Mouse (Mus musculus) liver, postnatal 0 days (tissue): ENCODE measurements around the gene Gse1. TPM values are rescaled to one million over a fixed set of nuclear protein-coding genes. Genes with fewer than 3 reads are reported as not detected.
A peak's percentile ranks its signal among the peaks of the same experiment; 100 is the strongest.

Experiments used
- ATAC-seq: fragments of 200-750 bp; cut with Nextera tagmentation; 2 replicates; pipeline ENCODE4 v1.8.0; 2017; ENCODE audit warnings: mild to moderate bottlenecking, moderate library complexity
- DNase-seq: peaks from one replicate; pipeline ENCODE4 v3.0.0-alpha.2; 2016
- H3K27ac ChIP-seq: fragments of 300-500 bp; sonication (generic); 2 replicates; pipeline ENCODE4 v1.5.1; 2014; ENCODE audit warnings: antibody characterized with exemption, moderate library complexity, mild to moderate bottlenecking, low read depth
- H3K27me3 ChIP-seq: fragments of 300-500 bp; sonication (generic); 2 replicates; pipeline ENCODE4 v1.6.1; 2014; ENCODE audit warnings: low read length, control low read depth, mixed read lengths; ENCODE audit not compliant: insufficient read depth
- H3K36me3 ChIP-seq: fragments of 300-500 bp; sonication (generic); replicated peaks from 2 replicates; pipeline ENCODE4 v1.6.1; 2014; ENCODE audit warnings: mild to moderate bottlenecking, control low read depth, low read length, moderate library complexity, mixed read lengths; ENCODE audit not compliant: insufficient read depth
- H3K4me1 ChIP-seq: fragments of 300-500 bp; sonication (generic); 2 replicates; pipeline ENCODE4 v1.6.1; 2014; ENCODE audit warnings: antibody characterized with exemption, mild to moderate bottlenecking, control low read depth; ENCODE audit not compliant: insufficient read depth
- H3K4me2 ChIP-seq: fragments of 300-500 bp; sonication (generic); 2 replicates; pipeline ENCODE4 v1.6.1; 2014; ENCODE audit warnings: low read depth, mild to moderate bottlenecking, low read length, moderate library complexity, mixed read lengths
- H3K4me3 ChIP-seq: fragments of 300-500 bp; sonication (generic); 2 replicates; pipeline ENCODE4 v1.5.1; 2014; ENCODE audit warnings: low read depth, low read length
- H3K9ac ChIP-seq: fragments of 300-500 bp; sonication (generic); replicated peaks from 2 replicates; pipeline ENCODE4 v1.6.1; 2014; ENCODE audit warnings: mild to moderate bottlenecking, moderate library complexity
- H3K9me3 ChIP-seq: fragments of 300-500 bp; sonication (generic); 2 replicates; pipeline ENCODE4 v1.6.1; 2016; ENCODE audit warnings: mild to moderate bottlenecking, control low read depth, low read length, mixed read lengths
- CTCF ChIP-seq: sonication (generic); IDR thresholded peaks from 2 replicates; pipeline ENCODE4 v1.5.1; 2016; ENCODE audit warnings: antibody characterized with exemption, low read depth
- EP300 ChIP-seq: IDR thresholded peaks from 2 replicates; pipeline ENCODE4 v1.6.1; 2016; ENCODE audit warnings: antibody characterized with exemption, low read depth, mild to moderate bottlenecking
- WGBS: fragments of 180-500 bp; shearing (Covaris S2); extraction: QIAGEN DNeasy Blood & Tissue Kit; methylation state at CpG from one replicate; pipeline ENCODE4 v1.1.7; 2014; ENCODE audit not compliant: insufficient replicate concordance; 5-methylcytosine and 5-hydroxymethylcytosine counted together
- polyA plus RNA-seq: library from polyadenylated mRNA; unstranded; fragments of >200 nt; fragmentation: Nextera tagmentation; extraction: Ambion mirVana; gene quantifications from 2 replicates; pipeline ENCODE4 v1.2.1, GENCODE M21; 2015

The Gse1 gene
- polyA plus RNA-seq, 1 experiment from 2014 or later, result 7.7 TPM

DNA sequence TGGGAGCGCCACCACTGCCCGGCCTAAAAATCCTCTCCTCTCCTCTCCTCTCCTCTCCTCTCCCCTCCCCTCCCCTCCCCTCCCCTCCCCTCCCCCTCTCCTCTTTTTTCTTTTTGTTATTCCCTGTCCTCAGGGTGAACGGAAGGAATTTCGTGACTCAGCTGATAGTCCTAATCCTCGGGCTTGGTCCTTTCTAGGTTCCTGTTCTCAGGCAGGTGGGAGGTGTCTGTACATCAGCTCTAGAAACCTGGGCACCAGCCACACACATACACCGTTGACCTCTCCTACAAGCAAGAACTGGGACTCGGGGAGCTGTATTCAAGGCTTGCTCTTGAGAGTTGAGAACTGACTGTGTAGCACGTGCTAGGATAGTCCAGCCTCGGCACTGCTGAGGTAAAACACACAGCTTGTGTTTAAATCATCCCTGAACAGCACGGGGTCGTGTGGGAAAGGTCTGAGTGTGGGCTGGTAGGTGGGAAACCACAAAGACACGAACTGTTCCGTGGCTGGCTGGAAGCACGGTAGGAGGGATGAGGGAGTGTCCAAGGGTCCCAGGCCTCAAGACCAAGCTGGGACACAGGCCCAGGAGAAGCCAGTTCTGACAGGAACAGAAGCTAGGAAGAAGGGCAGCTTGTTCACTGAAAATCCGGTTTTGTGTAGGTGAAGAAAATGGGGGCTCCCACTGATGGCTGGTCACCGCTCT lies 302.8 kb downstream of the Gse1 start:
- no peak for ATAC-seq
- peaks cover 69% of the 10 kb centered on the region for H3K4me1 ChIP-seq
- no peak overlapping the region for H3K27ac ChIP-seq
- TF ChIP-seq CTCF (no peak), EP300 (no peak)
- WGBS, result 57% methylated on average over 16 of the region's 16 CpGs
- no peak overlapping the region for H3K4me2 ChIP-seq
- DNase-seq, result no peak
- no peaks in the 10 kb centered on the region for H3K27me3 ChIP-seq
- H3K36me3 ChIP-seq, result no peaks in the 10 kb centered on the region
- H3K4me3 ChIP-seq, result no peak overlapping the region
- H3K9ac ChIP-seq, result no peak overlapping the region
- H3K9me3 ChIP-seq, result no peaks in the 10 kb centered on the region

DNA sequence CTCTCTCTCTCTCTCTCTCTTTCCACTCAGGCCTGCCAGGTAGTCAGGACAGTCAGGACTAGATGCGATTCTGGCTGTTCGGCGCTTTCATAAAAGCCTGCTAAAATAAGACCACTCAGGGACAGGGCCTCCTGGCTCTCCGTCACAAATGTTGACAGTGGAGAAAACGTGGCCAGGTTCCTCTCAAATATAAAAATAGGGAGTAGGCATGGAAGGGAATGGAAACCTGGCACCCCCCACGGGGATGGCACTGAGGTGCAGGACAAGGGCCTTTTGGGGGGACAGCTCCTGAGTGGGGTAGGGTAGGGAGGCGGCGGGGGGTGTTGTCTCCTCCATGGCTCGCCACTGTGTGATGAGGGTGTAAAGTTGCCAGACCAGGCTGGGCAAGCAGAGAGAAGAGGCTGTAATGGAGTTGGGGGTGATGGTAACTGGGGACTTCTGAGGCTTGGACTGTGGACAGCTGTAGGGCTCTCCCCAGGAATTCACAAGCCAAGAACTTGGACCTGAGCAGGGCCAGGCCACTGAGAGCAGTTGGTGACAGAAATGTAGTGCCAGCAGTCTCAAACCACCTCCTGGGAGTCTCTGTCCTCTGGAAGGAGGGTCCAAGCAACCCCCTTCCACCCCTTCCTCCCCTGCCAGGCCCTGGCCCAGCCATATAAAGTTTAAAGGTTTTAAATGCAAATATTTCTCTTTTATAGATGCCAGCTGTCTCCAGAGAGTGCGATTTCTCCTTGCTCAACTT lies 303.7 kb downstream of the Gse1 start:
- Histone ChIP-seq H3K4me3 (no peak overlapping the region), H3K36me3 (no peaks in the 10 kb centered on the region), H3K4me1 (peaks cover 66% of the 10 kb centered on the region), H3K9me3 (no peaks in the 10 kb centered on the region), H3K27ac (0 out of 2 replicates have a peak overlapping the region, but pooled peaks have one; percentile 24), H3K9ac (peak overlapping the region; percentile 34), H3K4me2 (peak overlapping the region; percentile 51), H3K27me3 (no peaks in the 10 kb centered on the region)
- DNase-seq (no peak), ATAC-seq (no peak)
- WGBS, result 53% methylated on average over 10 of the region's 10 CpGs
- TF ChIP-seq CTCF, result no peak
- TF ChIP-seq EP300, result no peak

DNA sequence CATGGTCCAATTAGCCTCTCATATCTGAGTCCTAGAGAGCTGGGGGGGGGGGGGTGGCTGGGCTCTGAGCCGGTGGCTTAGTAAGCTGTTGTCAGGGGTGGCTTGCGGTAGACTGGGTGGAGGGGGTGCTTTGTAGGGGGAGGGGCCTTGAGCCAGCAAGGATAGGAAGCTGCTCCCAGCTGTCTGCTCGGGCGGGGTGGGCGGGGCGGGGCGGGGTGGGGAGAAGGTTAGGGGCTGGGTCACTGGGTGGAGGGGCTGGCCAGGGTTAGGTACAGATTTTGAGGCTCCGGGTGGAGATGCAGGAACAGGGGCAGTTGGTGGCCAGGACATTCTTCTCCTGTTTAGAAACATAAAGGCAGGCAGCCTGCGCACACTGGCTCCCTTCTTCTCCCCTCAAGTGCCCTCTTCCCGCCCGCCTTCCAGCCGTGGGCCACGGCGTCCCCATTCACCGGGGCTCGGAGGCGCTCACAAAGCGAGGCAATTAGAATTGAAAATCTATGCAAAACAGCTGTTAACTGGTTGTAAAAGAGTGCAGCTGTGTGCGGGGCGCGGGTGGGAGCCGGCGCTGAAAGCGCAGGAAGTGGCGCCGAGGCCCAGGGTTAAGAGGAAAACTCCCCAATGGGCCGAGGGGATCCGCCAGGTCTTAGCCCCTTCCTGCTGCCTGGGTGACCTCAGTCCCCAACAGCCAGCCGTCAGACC lies 304.4 kb downstream of the Gse1 start:
- ATAC-seq, result no peak
- H3K4me3 ChIP-seq, result no peak overlapping the region
- H3K27ac ChIP-seq, result peak overlapping the region; percentile 44; the same call in 1 of the 2 replicates

DNA sequence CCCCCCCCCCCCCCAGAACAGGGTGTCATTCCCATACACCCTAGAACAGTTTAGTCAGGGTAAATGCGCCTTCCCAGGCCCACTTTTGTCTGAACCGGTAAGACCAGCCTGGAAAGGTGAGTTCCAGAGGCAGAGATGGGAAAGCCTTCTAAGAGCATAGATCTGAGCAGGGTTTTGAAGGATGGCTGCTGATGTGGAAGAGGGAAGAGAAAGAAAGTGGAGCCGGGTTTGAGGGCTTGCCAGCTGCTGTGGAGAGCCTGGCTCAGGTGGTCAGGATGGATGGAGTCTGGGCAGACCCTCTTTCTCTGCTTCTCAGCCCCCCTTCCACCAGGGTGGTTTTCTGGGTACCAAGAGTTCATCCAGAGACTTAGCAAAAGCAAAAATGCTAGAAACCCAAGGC lies 305.1 kb downstream of the Gse1 start:
- ATAC-seq (no peak), DNase-seq (no peak)
- Histone ChIP-seq H3K27me3 (no peaks in the 10 kb centered on the region), H3K36me3 (no peaks in the 10 kb centered on the region), H3K9ac (no peak overlapping the region), H3K27ac (no peak overlapping the region), H3K9me3 (no peaks in the 10 kb centered on the region), H3K4me1 (peaks cover 64% of the 10 kb centered on the region), H3K4me3 (no peak overlapping the region), H3K4me2 (0 out of 2 replicates have a peak overlapping the region, but pooled peaks have one; percentile 51)
- TF ChIP-seq CTCF, result no peak
- no peak for TF ChIP-seq EP300
- WGBS, result 61% methylated on average over 3 of the region's 3 CpGs

More for the DNA sequence above, 304.4 kb downstream of the Gse1 start:
- peaks cover 68% of the 10 kb centered on the region for H3K4me1 ChIP-seq
- H3K9ac ChIP-seq, result peak overlapping the region; percentile 34; the same call in 1 of the 2 replicates
- peak overlapping the region; percentile 51 for H3K4me2 ChIP-seq
- no peaks in the 10 kb centered on the region for H3K9me3 ChIP-seq
- H3K36me3 ChIP-seq, result no peaks in the 10 kb centered on the region
- TF ChIP-seq EP300, result no peak
- TF ChIP-seq CTCF, result no peak
- DNase-seq, result peak; percentile 61
- no peaks in the 10 kb centered on the region for H3K27me3 ChIP-seq
- WGBS, result 15% methylated on average over 27 of the region's 29 CpGs

DNA sequence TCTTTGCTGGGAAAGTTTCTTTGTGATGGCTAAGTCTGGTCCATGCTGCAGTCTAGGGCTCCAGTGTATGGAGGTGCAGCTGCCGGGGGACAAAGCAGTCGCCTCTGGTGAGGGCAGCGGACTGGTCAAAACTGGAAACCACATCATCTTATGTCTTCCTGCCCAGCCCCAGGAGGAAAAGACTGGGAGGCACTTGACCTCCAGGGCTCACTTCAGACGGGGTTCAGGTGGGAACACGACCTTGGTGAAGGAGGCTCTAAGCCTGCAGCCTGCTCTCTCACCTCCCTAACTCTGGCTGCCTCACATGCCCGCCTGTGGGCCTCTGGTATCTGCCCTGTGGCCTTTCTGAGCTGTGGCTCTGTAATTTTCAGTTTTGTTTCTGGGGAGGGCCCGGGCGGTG lies 305.8 kb downstream of the Gse1 start:
- no peaks in the 10 kb centered on the region for H3K9me3 ChIP-seq
- peaks cover 61% of the 10 kb centered on the region for H3K4me1 ChIP-seq
- no peak overlapping the region for H3K4me3 ChIP-seq
- no peak overlapping the region for H3K27ac ChIP-seq
- no peak overlapping the region for H3K4me2 ChIP-seq
- H3K27me3 ChIP-seq, result no peaks in the 10 kb centered on the region
- H3K9ac ChIP-seq, result no peak overlapping the region
- ATAC-seq, result no peak
- 46% methylated on average over 8 of the region's 8 CpGs for WGBS
- no peak for TF ChIP-seq EP300
- no peak for TF ChIP-seq CTCF
- H3K36me3 ChIP-seq, result no peaks in the 10 kb centered on the region
- DNase-seq, result no peak
